Mouse (Mus musculus) CH12.LX (cell line): Measurements from ENCODE around the gene Cmtm3.
"Not testable (repeated sequence)": the region's sequence is repeated elsewhere in the genome, so short reads cannot be mapped to it uniquely, and the experiment has no call there.

Experiments used
- EP300 ChIP-seq: IDR thresholded peaks from 2 replicates; pipeline ENCODE4 v1.6.1; 2011; ENCODE audit warnings: low read length, improper control_type of control experiment
- ZKSCAN1 ChIP-seq: IDR thresholded peaks from 2 replicates; pipeline ENCODE4 v1.6.1; 2012; ENCODE audit warnings: low read depth, inconsistent platforms, low read length, improper control_type of control experiment, borderline replicate concordance

DNA sequence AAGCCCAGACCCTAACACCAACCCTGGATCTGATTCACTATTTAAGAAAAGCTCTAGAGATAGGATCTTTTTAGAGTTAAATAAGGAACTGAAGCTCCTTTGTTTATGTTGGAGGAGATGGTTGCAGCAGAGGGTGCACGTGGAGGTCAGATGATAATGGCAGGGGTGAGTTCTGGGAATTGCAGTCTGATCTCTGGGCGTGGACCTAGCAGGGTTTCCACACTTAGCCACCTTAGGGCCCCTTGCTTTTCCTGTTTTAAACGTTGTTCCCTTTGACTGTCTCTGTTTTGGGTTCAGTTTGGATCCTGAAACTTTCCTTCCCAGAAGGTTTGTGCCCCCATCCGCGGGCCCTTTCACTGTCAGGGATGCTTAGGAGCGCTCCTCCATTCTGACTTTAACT is 30.9 kb upstream of the Cmtm3 start:
- TF ChIP-seq EP300, ZKSCAN1: not testable (repeated sequence)
